Mouse (Mus musculus) lung, embryonic 16.5 days (tissue): ENCODE data around the gene Pcolce2. TPM values are rescaled to one million over a fixed set of nuclear protein-coding genes. Genes with fewer than 3 reads are reported as not detected.
A peak's percentile ranks its signal among the peaks of the same experiment; 100 is the strongest.
"Not testable (repeated sequence)": the region's sequence is repeated elsewhere in the genome, so short reads cannot be mapped to it uniquely, and the experiment has no call there.

Experiments
- ATAC-seq: fragments of 200-750 bp; cut with Nextera tagmentation; 2 replicates; pipeline ENCODE4 v1.8.0; 2017; ENCODE audit warnings: low read depth, mild to moderate bottlenecking, moderate library complexity
- H3K27ac ChIP-seq: fragments of 300-500 bp; sonication (generic); 2 replicates; pipeline ENCODE4 v1.5.1; 2014; ENCODE audit warnings: mild to moderate bottlenecking, control low read depth, low read length
- H3K27me3 ChIP-seq: fragments of 300-500 bp; sonication (generic); 2 replicates; pipeline ENCODE4 v1.6.1; 2014; ENCODE audit warnings: low read depth, low read length, mixed read lengths; ENCODE audit not compliant: control insufficient read depth, insufficient read depth
- H3K36me3 ChIP-seq: fragments of 300-500 bp; sonication (generic); 2 replicates; pipeline ENCODE4 v1.6.1; 2014; ENCODE audit warnings: low read length; ENCODE audit not compliant: control insufficient read depth, insufficient read depth
- H3K4me1 ChIP-seq: fragments of 300-500 bp; sonication (generic); replicated peaks from 2 replicates; pipeline ENCODE4 v1.6.1; 2014; ENCODE audit warnings: low read length, mixed read lengths; ENCODE audit not compliant: control insufficient read depth, insufficient read depth
- H3K4me2 ChIP-seq: fragments of 300-500 bp; sonication (generic); 2 replicates; pipeline ENCODE4 v1.6.1; 2014; ENCODE audit warnings: low read depth, low read length, control low read depth
- H3K4me3 ChIP-seq: fragments of 300-500 bp; sonication (generic); 2 replicates; pipeline ENCODE4 v1.5.1; 2014; ENCODE audit warnings: mild to moderate bottlenecking, low read length, control low read depth
- H3K9ac ChIP-seq: fragments of 300-500 bp; sonication (generic); 2 replicates; pipeline ENCODE4 v1.6.1; 2014; ENCODE audit warnings: low read length, control low read depth
- H3K9me3 ChIP-seq: fragments of 300-500 bp; sonication (generic); 2 replicates; pipeline ENCODE4 v1.6.1; 2016; ENCODE audit warnings: low read length; ENCODE audit not compliant: control insufficient read depth
- WGBS: fragments of 180-500 bp; shearing (Covaris S2); extraction: QIAGEN DNeasy Blood & Tissue Kit; methylation state at CpG from one replicate; pipeline ENCODE4 v1.1.7; 2014; 5-methylcytosine and 5-hydroxymethylcytosine counted together
- polyA plus RNA-seq: library from polyadenylated mRNA; unstranded; fragments of >200 nt; fragmentation: Nextera tagmentation; extraction: Ambion mirVana; gene quantifications from 2 replicates; pipeline ENCODE4 v1.2.1, GENCODE M21; 2015

Gene Pcolce2
- polyA plus RNA-seq, 1 experiment from 2014 or later = 9.3 TPM

GRCm38 (mm10) chr9:95612246-95612768, 25.1 kb upstream of the Pcolce2 start:
- H3K4me1 ChIP-seq = no peaks in the 10 kb centered on the region; the same call in 1 of the 2 replicates
- no peak overlapping the region for H3K4me3 ChIP-seq
- no peaks in the 10 kb centered on the region for H3K27me3 ChIP-seq
- no peaks in the 10 kb centered on the region for H3K36me3 ChIP-seq
- ATAC-seq = no peak
- WGBS = 76% methylated on average over 8 of the region's 8 CpGs
- H3K9ac ChIP-seq = no peak overlapping the region
- no peak overlapping the region for H3K4me2 ChIP-seq
- no peaks in the 10 kb centered on the region for H3K9me3 ChIP-seq
- no peak overlapping the region for H3K27ac ChIP-seq

GRCm38 (mm10) chr9:95613426-95614127, 23.8 kb upstream of the Pcolce2 start:
- peak overlapping the region; percentile 29 for H3K4me2 ChIP-seq
- no peaks in the 10 kb centered on the region for H3K27me3 ChIP-seq
- H3K36me3 ChIP-seq = no peaks in the 10 kb centered on the region
- H3K9me3 ChIP-seq = no peaks in the 10 kb centered on the region
- H3K27ac ChIP-seq = no peak overlapping the region
- no peak overlapping the region for H3K9ac ChIP-seq
- WGBS = 16% methylated on average over 9 of the region's 9 CpGs
- ATAC-seq = no peak
- no peak overlapping the region; the same call in 1 of the 2 replicates for H3K4me3 ChIP-seq
- no peaks in the 10 kb centered on the region; the same call in 1 of the 2 replicates for H3K4me1 ChIP-seq

- Histone ChIP-seq H3K27ac (no peak overlapping the region), H3K9ac (no peak overlapping the region), H3K4me3 (no peak overlapping the region), H3K4me1 (no peaks in the 10 kb centered on the region; the same call in 1 of the 2 replicates), H3K9me3 (no peaks in the 10 kb centered on the region), H3K4me2 (no peak overlapping the region), H3K36me3 (no peaks in the 10 kb centered on the region), H3K27me3 (no peaks in the 10 kb centered on the region)
- 67% methylated on average over 14 of the region's 14 CpGs for WGBS
- no peak for ATAC-seq
Observed at GRCm38 (mm10) chr9:95614861-95615615, 22.4 kb upstream of the Pcolce2 start.

- Histone ChIP-seq H3K9ac (no peak overlapping the region), H3K9me3 (no peaks in the 10 kb centered on the region), H3K4me3 (no peak overlapping the region), H3K4me2 (no peak overlapping the region), H3K27ac (no peak overlapping the region), H3K27me3 (no peaks in the 10 kb centered on the region), H3K36me3 (no peaks in the 10 kb centered on the region), H3K4me1 (no peaks in the 10 kb centered on the region; the same call in 1 of the 2 replicates)
- WGBS = 73% methylated on average over 3 of the region's 3 CpGs
- no peak for ATAC-seq
Observed at GRCm38 (mm10) chr9:95615961-95616360, 21.4 kb upstream of the Pcolce2 start.

DNA sequence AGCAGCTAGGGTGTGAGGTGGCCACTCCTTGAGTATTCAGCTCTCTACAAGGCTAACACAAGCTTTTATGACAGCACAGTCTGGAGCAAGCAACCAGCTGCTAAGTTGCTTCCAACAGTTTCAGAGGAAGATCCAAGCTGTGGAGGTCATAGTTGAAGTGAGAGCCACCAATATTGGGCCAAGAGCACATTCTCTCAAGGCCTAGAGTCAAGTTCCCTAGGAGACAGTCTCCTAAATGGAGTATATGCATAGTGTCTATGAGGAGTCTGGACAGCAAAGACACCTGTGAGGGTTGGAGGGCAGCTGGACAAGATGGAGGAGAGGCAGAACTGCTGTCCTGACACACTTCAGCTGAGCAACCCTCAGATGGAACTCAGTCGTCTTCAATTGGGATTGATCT, 18.8 kb upstream of the Pcolce2 start:
- Histone ChIP-seq H3K4me2 (no peak overlapping the region), H3K9me3 (no peaks in the 10 kb centered on the region), H3K27ac (no peak overlapping the region), H3K36me3 (no peaks in the 10 kb centered on the region), H3K4me1 (no peaks in the 10 kb centered on the region; the same call in 1 of the 2 replicates), H3K27me3 (no peaks in the 10 kb centered on the region), H3K9ac (no peak overlapping the region), H3K4me3 (no peak overlapping the region)
- ATAC-seq = peak; percentile 90
- 67% methylated on average over 1 of the region's 1 CpGs for WGBS

- Histone ChIP-seq H3K9me3 (no peaks in the 10 kb centered on the region; the same call in 1 of the 2 replicates), H3K9ac (no peak overlapping the region), H3K4me1 (no peaks in the 10 kb centered on the region), H3K27ac (no peak overlapping the region), H3K36me3 (no peaks in the 10 kb centered on the region), H3K27me3 (no peaks in the 10 kb centered on the region), H3K4me3 (no peak overlapping the region), H3K4me2 (no peak overlapping the region)
- 77% methylated on average over 3 of the region's 3 CpGs for WGBS
- ATAC-seq = no peak
Observed at GRCm38 (mm10) chr9:95624072-95624471, 13.3 kb upstream of the Pcolce2 start.

GRCm38 (mm10) chr9:95628439-95628948, 8.9 kb upstream of the Pcolce2 start:
- Histone ChIP-seq H3K4me3 (no peak overlapping the region), H3K9ac (no peak overlapping the region), H3K27ac (no peak overlapping the region), H3K4me2 (no peak overlapping the region), H3K9me3 (no peaks in the 10 kb centered on the region; the same call in 1 of the 2 replicates), H3K4me1 (no peaks in the 10 kb centered on the region), H3K27me3 (no peaks in the 10 kb centered on the region), H3K36me3 (no peaks in the 10 kb centered on the region)
- 67% methylated on average over 6 of the region's 6 CpGs for WGBS
- no peak for ATAC-seq

DNA sequence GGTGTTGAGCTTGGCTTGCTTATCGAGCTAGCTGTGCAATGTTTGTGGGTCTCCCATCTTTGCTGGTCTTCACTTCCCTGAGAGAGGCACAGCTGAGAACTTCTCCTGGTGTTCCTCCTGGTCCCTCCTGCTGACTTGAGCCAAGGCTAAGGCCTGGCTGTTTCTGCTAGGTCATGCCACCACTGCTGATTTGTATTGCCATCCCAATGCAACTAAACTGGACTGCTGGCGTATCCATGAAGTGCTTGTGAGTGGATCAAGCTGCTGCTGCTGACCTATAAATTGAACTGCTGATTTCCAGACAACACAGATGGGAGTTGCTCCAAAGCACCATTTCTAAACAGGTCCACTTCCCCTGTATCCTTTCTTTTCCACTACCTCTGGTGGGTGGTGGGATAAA, 7.8 kb upstream of the Pcolce2 start:
- H3K9ac ChIP-seq, H3K27me3 ChIP-seq, H3K9me3 ChIP-seq, H3K4me3 ChIP-seq, H3K4me1 ChIP-seq, H3K36me3 ChIP-seq, H3K27ac ChIP-seq, ATAC-seq, H3K4me2 ChIP-seq: not testable (repeated sequence)
- WGBS = 74% methylated on average over 2 of the region's 2 CpGs

- H3K27me3 ChIP-seq = peaks cover 12% of the 10 kb centered on the region; the same call in 1 of the 2 replicates
- peaks cover 4% of the 10 kb centered on the region; the same call in 1 of the 2 replicates for H3K4me1 ChIP-seq
- no peak overlapping the region for H3K4me2 ChIP-seq
- ATAC-seq = no peak
- no peak overlapping the region for H3K27ac ChIP-seq
- H3K9me3 ChIP-seq = 0 out of 2 replicates have a peak, but pooled peaks cover 3% of the 10 kb centered on the region
- no peaks in the 10 kb centered on the region for H3K36me3 ChIP-seq
- no peak overlapping the region for H3K9ac ChIP-seq
- H3K4me3 ChIP-seq = no peak overlapping the region
- WGBS = 72% methylated on average over 4 of the region's 4 CpGs
Observed at GRCm38 (mm10) chr9:95636395-95636794, 1.0 kb upstream of the Pcolce2 start.
